Mouse (Mus musculus) spleen, adult 2 months (tissue): ENCODE measurements around the gene B3glct. TPM values are rescaled to one million over a fixed set of nuclear protein-coding genes. Genes with fewer than 3 reads are reported as not detected.

Experiments
- DNase-seq, 2 experiments: peaks; one replicate each; pipeline versions ENCODE4 v3.0.0 to v3.0.0-alpha.2; 2012 to 2021; ENCODE audit warnings: low spot score in 2 of 2, low read depth in 1 of 2
- H3K27ac ChIP-seq: fragments of 200-500 bp; 2 replicates; pipeline ENCODE4 v1.5.1; 2012; ENCODE audit warnings: low read length, inconsistent platforms; ENCODE audit not compliant: insufficient read depth
- H3K27me3 ChIP-seq: fragments of 200-500 bp; 2 replicates; pipeline ENCODE4 v1.6.1; 2012; ENCODE audit warnings: mild to moderate bottlenecking, moderate library complexity, low read length, inconsistent platforms; ENCODE audit not compliant: control insufficient read depth, insufficient read depth
- H3K36me3 ChIP-seq: fragments of 200-500 bp; 2 replicates; pipeline ENCODE4 v1.6.1; 2012; ENCODE audit warnings: mild to moderate bottlenecking, low read length, inconsistent platforms; ENCODE audit not compliant: control insufficient read depth, insufficient read depth
- H3K4me1 ChIP-seq: fragments of 200-500 bp; 2 replicates; pipeline ENCODE4 v1.6.1; 2011; ENCODE audit warnings: inconsistent platforms; ENCODE audit not compliant: control insufficient read depth, insufficient read depth, insufficient read length
- H3K4me3 ChIP-seq: fragments of 200-500 bp; 2 replicates; pipeline ENCODE4 v1.5.1; 2011; ENCODE audit warnings: mild to moderate bottlenecking, inconsistent platforms; ENCODE audit not compliant: insufficient read depth, insufficient read length; ENCODE audit errors: extremely low read depth
- CTCF ChIP-seq: fragments of 200-500 bp; IDR thresholded peaks from 2 replicates; pipeline ENCODE4 v1.5.1; 2011; ENCODE audit warnings: mild to moderate bottlenecking, inconsistent platforms; ENCODE audit not compliant: insufficient read depth, insufficient read length, insufficient replicate concordance; ENCODE audit errors: extremely low read depth
- POLR2A ChIP-seq: fragments of 200-500 bp; IDR thresholded peaks from 2 replicates; pipeline ENCODE4 v1.6.1; 2011; ENCODE audit warnings: low read depth, low read length, inconsistent platforms
- WGBS: fragments of 180-500 bp; shearing (Covaris S2); methylation state at CpG from one replicate; pipeline ENCODE4 v1.1.7; 2018; 5-methylcytosine and 5-hydroxymethylcytosine counted together
- polyA plus RNA-seq: library from polyadenylated mRNA; depleted of rRNA; stranded (reverse); fragments of >200 nt; gene quantifications from 2 replicates; pipeline ENCODE4 v1.2.3, GENCODE M21; 2012; rRNA removed

Gene B3glct
- 2.2 and 2.3 TPM in 2 replicates for polyA plus RNA-seq

DNA sequence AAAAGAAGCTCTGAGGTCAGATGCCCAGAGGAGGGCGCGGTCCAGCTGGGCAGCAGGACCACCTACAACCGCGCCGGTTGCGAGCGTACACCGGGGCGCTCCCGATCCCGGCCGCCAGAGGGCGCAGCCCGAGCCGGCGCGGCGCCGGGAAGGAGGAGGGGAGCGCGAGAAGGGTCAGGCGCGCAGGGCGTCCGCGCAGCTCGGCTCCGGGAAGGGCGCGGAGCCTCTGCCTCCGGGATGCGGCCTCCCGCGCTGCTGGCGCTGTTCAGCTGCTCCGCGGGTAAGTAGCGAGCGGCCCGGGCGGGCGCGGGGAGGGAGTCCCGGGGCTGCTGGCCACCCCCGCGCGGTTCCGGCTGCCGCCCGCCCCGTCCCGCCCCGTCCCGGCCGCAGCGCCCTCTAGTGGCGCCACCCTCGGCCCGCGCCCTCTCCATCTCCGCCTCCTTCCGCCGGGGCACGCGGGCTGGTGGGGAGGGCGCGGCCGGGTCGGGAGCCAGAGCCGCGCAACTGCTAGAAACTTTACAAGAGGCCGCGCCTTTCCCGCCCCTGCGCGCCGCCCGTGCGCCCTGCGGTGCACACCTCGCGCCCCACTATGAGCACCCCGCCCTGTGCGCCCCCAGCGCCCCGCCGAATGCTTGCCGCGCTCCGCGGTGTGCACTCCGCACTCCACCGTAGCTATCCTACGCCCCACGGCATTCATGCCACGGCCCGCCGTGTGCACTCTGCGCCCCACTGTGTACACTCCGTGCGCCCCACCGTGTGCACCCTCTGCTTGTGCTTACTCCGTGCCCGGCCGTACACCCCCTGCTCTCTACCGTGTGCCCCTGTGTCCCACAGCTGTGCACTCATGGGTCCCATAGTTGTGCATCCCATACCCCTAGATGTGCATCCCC lies at the start of gene B3glct:
TSS of gene B3glct (plus strand) at position 131 of the 890 bp plus-strand sequence.
- Histone ChIP-seq H3K27ac (peak within 1 kb of the TSS; percentile 98), H3K27me3 (no peaks in the 10 kb centered on the region; the same call in 1 of the 2 replicates), H3K4me3 (peak within 1 kb of the TSS; percentile 99), H3K36me3 (no peaks in the 10 kb centered on the region), H3K4me1 (peaks cover 8% of the 10 kb centered on the region; the same call in 1 of the 2 replicates)
- TF ChIP-seq CTCF (peak; percentile 83; the same call in 1 of the 2 replicates), POLR2A (no peak)
- WGBS: under 1% methylated on average over 61 of the region's 106 CpGs
- DNase-seq: peak; percentile 71 to 84

DNA sequence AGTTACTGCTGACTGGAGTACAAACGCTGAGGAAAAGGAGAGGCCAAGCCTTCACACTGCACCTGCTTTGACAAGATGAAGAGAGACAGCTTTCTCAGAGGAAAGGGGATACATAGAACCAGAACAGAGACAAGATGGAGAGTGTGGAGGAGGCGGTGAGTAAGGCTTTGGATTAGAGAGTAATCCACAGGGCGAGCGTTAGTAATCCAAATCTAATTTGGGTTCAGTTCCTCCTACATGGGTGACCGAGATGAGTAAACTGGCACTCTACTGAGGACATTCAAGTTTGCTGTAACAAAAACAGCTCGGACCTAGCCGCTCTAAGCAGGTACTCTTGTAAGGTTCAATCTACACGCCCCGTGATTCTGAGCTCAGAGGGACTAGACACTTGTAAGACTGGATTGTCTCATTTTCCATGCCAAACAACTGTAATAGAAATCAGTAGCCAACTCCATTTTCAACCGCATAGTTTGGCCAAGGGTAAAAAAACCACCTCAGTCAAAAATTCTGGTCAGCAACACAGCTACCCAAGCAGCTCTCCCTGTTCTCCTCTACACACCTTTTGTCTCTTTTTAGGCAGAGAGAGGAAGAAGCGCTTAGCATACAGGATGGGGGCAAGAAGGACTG lies 43.5 kb upstream of the B3glct start:
- no peak for DNase-seq
- 85% methylated on average over 11 of the region's 11 CpGs for WGBS
- Histone ChIP-seq H3K4me3 (no peak overlapping the region), H3K36me3 (peaks cover 24% of the 10 kb centered on the region), H3K27me3 (no peaks in the 10 kb centered on the region), H3K27ac (no peak overlapping the region), H3K4me1 (peaks cover 2% of the 10 kb centered on the region; the same call in 1 of the 2 replicates)
- TF ChIP-seq CTCF (no peak), POLR2A (no peak)

DNA sequence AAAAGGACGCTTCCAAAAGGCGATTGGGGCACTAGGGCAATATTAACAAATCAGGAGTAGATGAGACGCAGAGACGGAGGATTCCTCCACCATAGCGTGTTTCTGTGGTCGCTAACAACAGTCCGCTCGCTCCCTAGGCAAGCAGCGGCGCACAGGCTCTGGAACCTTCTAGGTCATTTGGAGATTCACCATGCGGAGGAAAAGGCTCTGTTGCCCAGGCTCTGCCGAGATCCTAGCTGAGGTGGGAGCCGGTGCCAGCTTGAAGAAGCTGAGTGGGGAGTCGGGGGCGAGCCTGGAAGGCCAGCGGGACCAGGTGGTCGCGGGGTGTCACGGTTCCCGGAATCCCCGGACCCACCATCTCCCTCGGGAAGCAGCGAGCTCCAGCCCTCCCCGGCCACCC lies 42.5 kb upstream of the B3glct start:
- Histone ChIP-seq H3K27ac (peak overlapping the region; percentile 94), H3K4me3 (peak overlapping the region; percentile 87), H3K27me3 (no peaks in the 10 kb centered on the region), H3K36me3 (peaks cover 15% of the 10 kb centered on the region), H3K4me1 (peaks cover 2% of the 10 kb centered on the region; the same call in 1 of the 2 replicates)
- TF ChIP-seq CTCF: no peak
- no peak for TF ChIP-seq POLR2A
- under 1% methylated on average over 24 of the region's 24 CpGs for WGBS
- DNase-seq: no peak

DNA sequence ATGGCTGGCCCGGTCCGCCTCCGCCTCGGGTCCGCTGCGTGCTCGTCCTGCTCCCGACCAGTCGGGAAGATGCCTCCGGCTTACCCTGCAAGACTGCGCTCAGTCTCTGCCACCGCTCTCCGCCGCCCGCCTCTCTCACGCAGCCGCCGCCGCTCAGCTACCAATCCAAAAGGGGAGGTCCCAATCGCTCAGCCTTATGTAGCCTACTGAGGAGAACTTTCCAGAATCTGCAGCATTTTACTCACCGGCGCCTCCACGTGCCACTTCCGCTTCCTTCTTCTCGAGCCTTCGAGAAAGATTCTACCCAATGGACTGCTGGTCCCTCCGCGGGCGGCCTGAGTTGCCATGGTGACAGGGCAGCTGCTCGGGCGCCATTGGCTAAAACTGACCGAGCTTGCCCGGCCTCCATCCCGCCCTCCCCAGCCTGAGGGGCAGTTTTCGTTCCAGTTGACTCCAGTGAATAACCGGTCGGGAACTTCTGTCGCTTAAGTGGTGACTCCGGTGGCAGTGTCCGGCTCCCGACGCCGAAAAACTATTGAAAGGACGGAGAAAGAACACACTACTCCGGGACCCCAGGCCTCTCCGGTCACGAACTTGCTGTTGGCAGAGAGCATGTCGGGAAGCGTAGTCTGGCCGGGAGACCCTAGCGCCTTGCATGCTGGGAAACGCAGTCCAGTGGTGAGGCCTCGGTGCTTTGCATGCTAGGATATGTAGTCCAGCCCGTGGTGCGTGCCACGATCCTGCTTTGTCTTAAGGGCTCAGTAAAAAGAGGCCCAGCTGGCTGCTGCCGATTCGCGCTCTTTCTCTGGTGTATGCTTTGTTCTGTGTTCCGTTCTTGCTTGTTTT lies 41.7 kb upstream of the B3glct start, which contains the start of gene Hsph1:
TSS of gene Hsph1 (minus strand) at position 302 of the 846 bp plus-strand sequence.
- peak within 1 kb of the TSS; percentile 94 for H3K27ac ChIP-seq
- WGBS: under 1% methylated on average over 60 of the region's 60 CpGs
- peak; percentile 80 for TF ChIP-seq POLR2A
- TF ChIP-seq CTCF: no peak
- H3K4me3 ChIP-seq: peak within 1 kb of the TSS; percentile 87
- peaks cover 2% of the 10 kb centered on the region; the same call in 1 of the 2 replicates for H3K4me1 ChIP-seq
- peak; percentile 98 for DNase-seq
- H3K27me3 ChIP-seq: no peaks in the 10 kb centered on the region
- peaks cover 8% of the 10 kb centered on the region for H3K36me3 ChIP-seq

DNA sequence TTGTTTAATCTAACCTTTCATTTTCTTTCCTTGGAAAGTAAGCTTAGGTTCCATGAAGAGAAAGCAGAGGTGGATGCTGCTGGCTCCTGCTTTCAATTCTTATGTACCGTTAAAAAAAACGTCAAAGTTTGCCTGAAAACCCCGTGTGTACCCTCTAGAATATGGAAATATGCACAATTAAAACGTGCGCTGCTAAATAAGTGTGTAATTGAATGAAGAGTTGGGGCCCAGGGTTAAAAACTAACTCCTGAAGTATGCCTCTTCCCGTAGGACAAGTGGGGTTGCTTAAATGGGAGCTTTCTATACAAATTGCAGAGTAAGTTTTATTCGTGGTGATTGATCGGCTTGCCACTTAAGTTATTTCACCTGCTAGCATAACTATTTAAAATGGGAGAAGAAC lies 40.7 kb upstream of the B3glct start:
- Histone ChIP-seq H3K36me3 (peaks cover 5% of the 10 kb centered on the region; the same call in 1 of the 2 replicates), H3K4me3 (no peak overlapping the region), H3K27me3 (no peaks in the 10 kb centered on the region), H3K4me1 (peaks cover 2% of the 10 kb centered on the region; the same call in 1 of the 2 replicates), H3K27ac (no peak overlapping the region)
- TF ChIP-seq POLR2A (no peak), CTCF (no peak)
- no peak for DNase-seq
- WGBS: 73% methylated on average over 8 of the region's 8 CpGs

DNA sequence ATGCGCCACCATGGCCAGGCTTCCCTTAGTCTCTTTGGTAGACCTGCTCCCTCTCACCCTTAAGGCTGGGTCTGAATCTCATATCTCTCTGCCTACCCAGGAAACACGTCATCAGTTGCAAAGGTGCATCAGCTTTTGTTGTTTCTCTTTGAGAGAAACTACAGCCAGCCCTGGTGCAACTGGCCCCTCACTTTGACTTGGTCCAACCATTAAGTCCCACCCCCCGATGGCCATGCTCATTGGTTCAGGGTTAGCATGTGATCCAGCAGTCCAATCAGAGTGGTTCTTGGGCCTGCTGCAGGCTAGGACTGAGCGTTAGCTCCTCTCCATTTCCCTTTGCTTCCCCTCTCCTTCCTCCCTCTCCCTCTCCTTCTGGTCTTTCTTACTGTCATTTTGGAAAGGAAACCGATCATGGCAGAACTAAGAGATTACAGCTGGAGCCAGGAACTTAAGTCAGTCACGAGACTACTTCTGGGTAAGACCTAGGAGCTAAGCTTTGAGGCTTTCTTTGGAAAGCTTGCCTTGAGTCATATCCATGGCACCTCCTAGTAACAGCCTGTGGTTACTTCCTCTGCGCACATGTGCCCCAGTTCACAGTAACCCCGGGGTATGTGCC lies 36.6 kb upstream of the B3glct start:
- H3K4me3 ChIP-seq: no peak overlapping the region
- H3K27me3 ChIP-seq: no peaks in the 10 kb centered on the region
- H3K36me3 ChIP-seq: no peaks in the 10 kb centered on the region
- H3K27ac ChIP-seq: no peak overlapping the region
- no peaks in the 10 kb centered on the region for H3K4me1 ChIP-seq
- 82% methylated on average over 8 of the region's 8 CpGs for WGBS
- no peak for DNase-seq
- TF ChIP-seq CTCF (no peak), POLR2A (no peak)
